Mouse (Mus musculus): Measurements from ENCODE around the gene Slc15a5.
"Not testable (repeated sequence)": the region's sequence is repeated elsewhere in the genome, so short reads cannot be mapped to it uniquely, and the experiment has no call there.

Gene Slc15a5

DNA sequence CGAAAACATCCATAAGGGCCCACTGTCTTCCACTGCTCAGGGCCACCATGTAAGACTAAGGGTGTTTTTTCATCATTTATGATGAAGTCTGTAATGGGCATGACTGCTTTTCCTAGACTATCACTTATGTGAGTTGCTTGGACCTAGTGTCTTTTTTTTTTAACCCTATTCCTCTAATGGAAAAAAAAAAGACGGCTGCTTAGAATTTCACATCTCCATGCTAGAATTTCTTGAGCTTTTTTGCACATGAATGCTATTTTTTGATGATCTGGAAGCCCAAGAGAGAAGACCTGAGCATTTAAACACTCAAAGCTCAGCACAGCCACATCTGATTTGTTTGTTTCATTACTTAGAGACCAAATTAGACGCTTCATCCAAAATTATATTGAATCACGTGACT lies at the start of gene Slc15a5:
Gene Slc15a5, minus strand, starts transcription at position 101 of the 400 bp plus-strand sequence.
- Histone ChIP-seq H3K36me3 (ENCODE audit: control insufficient read depth, insufficient read depth, low read length, poor library complexity, severe bottlenecking) (no peaks in the 10 kb centered on the region), H3K27me3 (ENCODE audit: control insufficient read depth, insufficient read depth, low read length, poor library complexity, severe bottlenecking) (no peaks in the 10 kb centered on the region)

GRCm38 (mm10) chr6:138128392-138129335 lies 48.9 kb upstream of the Slc15a5 start:
- Histone ChIP-seq H3K36me3 (ENCODE audit: control insufficient read depth, insufficient read depth, low read length, poor library complexity, severe bottlenecking) (no peaks in the 10 kb centered on the region), H3K27me3 (ENCODE audit: control insufficient read depth, insufficient read depth, low read length, poor library complexity, severe bottlenecking) (no peaks in the 10 kb centered on the region)
- no peak for DNase-seq (ENCODE audit: low read depth, low spot score)

More for the DNA sequence above, at the start of gene Slc15a5:
- DNase-seq (ENCODE audit: low read depth, low spot score): no peak

DNA sequence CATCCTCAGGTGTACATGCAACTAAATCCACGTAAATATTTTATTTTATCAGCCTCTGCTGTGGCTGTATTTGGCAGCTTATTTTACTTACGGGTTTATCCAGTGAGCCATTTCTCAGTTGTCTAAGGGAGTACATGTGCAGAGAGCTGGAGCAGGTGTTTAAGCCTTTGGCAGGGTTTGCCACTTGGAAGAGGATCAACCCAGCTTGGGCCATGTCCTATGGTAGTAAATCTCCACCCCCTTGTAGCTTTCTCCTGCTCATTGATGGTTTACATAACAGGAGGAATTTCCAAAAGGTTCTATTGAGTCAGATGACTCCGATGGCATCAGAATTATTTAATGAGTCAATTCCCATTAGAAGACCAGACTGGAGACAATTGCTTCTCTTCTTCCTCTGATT lies 37.8 kb upstream of the Slc15a5 start:
- no peak for DNase-seq (ENCODE audit: low read depth, low spot score)
- Histone ChIP-seq H3K36me3 (ENCODE audit: control insufficient read depth, insufficient read depth, low read length, poor library complexity, severe bottlenecking) (no peaks in the 10 kb centered on the region), H3K27me3 (ENCODE audit: control insufficient read depth, insufficient read depth, low read length, poor library complexity, severe bottlenecking) (no peaks in the 10 kb centered on the region)

GRCm38 (mm10) chr6:138104559-138104958 lies 24.8 kb upstream of the Slc15a5 start:
- Histone ChIP-seq H3K36me3 (ENCODE audit: control insufficient read depth, insufficient read depth, low read length, poor library complexity, severe bottlenecking) (no peaks in the 10 kb centered on the region), H3K27me3 (ENCODE audit: control insufficient read depth, insufficient read depth, low read length, poor library complexity, severe bottlenecking) (no peaks in the 10 kb centered on the region)
- DNase-seq (ENCODE audit: low read depth, low spot score): no peak

GRCm38 (mm10) chr6:138102940-138103339 lies 23.2 kb upstream of the Slc15a5 start:
- no peaks in the 10 kb centered on the region for H3K36me3 ChIP-seq (ENCODE audit: control insufficient read depth, insufficient read depth, low read length, poor library complexity, severe bottlenecking)
- no peak for DNase-seq (ENCODE audit: low read depth, low spot score)
- H3K27me3 ChIP-seq (ENCODE audit: control insufficient read depth, insufficient read depth, low read length, poor library complexity, severe bottlenecking): no peaks in the 10 kb centered on the region

- no peak for DNase-seq (ENCODE audit: low read depth, low spot score)
- H3K36me3 ChIP-seq (ENCODE audit: control insufficient read depth, insufficient read depth, low read length, poor library complexity, severe bottlenecking): no peaks in the 10 kb centered on the region
- no peaks in the 10 kb centered on the region for H3K27me3 ChIP-seq (ENCODE audit: control insufficient read depth, insufficient read depth, low read length, poor library complexity, severe bottlenecking)
Observed at GRCm38 (mm10) chr6:138101843-138102242, 22.1 kb upstream of the Slc15a5 start.

DNA sequence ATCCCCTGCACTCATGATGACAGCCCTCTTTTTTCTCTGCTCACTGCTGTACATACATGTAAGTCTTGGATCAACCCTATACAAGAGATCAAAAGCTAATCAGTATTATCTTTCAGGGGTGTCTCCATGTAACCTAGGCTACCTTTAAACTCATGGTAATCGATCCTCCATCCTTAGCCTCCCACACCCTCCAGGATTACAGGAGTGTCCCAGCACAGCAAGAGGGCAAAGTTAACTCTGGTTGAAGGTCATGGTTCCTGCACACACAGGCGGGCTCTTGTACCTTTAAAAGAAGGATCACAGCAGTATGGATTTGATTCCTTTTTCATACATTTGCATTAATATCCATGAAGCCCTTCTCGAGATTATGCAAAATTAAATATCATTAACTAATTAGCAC lies 19.9 kb upstream of the Slc15a5 start:
- Histone ChIP-seq H3K36me3 (ENCODE audit: control insufficient read depth, insufficient read depth, low read length, poor library complexity, severe bottlenecking) (no peaks in the 10 kb centered on the region), H3K27me3 (ENCODE audit: control insufficient read depth, insufficient read depth, low read length, poor library complexity, severe bottlenecking) (no peaks in the 10 kb centered on the region)
- no peak for DNase-seq (ENCODE audit: low read depth, low spot score)

GRCm38 (mm10) chr6:138095060-138095459 lies 15.3 kb upstream of the Slc15a5 start:
- Histone ChIP-seq H3K27me3 (ENCODE audit: control insufficient read depth, insufficient read depth, low read length, poor library complexity, severe bottlenecking) (no peaks in the 10 kb centered on the region), H3K36me3 (ENCODE audit: control insufficient read depth, insufficient read depth, low read length, poor library complexity, severe bottlenecking) (no peaks in the 10 kb centered on the region)
- no peak for DNase-seq (ENCODE audit: low read depth, low spot score)

- H3K36me3 ChIP-seq (ENCODE audit: control insufficient read depth, insufficient read depth, low read length, poor library complexity, severe bottlenecking): no peaks in the 10 kb centered on the region
- no peak for DNase-seq (ENCODE audit: low read depth, low spot score)
Observed at GRCm38 (mm10) chr6:138092432-138092831, 12.7 kb upstream of the Slc15a5 start.

DNA sequence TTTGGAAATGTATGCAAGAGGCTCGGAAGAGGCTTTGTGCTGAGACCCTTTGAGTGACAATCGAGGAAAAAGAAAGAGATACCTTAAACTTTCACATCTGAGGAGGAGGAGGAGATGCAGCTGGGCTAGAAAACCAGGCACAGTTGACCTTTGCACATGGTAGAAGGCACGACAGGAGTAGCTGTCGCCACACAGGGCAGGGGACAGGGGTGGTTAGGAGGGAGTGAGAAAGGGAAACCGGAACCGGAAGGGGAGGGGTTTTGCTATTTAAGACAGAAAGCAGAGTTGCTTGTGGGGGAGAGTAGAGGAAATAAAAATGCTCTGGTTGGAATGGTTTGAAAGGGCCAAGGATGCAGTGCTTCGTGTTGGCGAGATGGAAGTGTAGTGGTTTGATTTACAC lies 9.4 kb upstream of the Slc15a5 start:
- H3K27me3 ChIP-seq (ENCODE audit: control insufficient read depth, insufficient read depth, low read length, poor library complexity, severe bottlenecking): no peaks in the 10 kb centered on the region
- no peak for DNase-seq (ENCODE audit: low read depth, low spot score)
- H3K36me3 ChIP-seq (ENCODE audit: control insufficient read depth, insufficient read depth, low read length, poor library complexity, severe bottlenecking): no peaks in the 10 kb centered on the region

More at GRCm38 (mm10) chr6:138092432-138092831, 12.7 kb upstream of the Slc15a5 start:
- H3K27me3 ChIP-seq (ENCODE audit: control insufficient read depth, insufficient read depth, low read length, poor library complexity, severe bottlenecking): no peaks in the 10 kb centered on the region

- DNase-seq (ENCODE audit: low read depth, low spot score); H3K36me3 ChIP-seq (ENCODE audit: control insufficient read depth, insufficient read depth, low read length, poor library complexity, severe bottlenecking); H3K27me3 ChIP-seq (ENCODE audit: control insufficient read depth, insufficient read depth, low read length, poor library complexity, severe bottlenecking): not testable (repeated sequence)
Observed at GRCm38 (mm10) chr6:138086421-138086820, 6.7 kb upstream of the Slc15a5 start.

DNA sequence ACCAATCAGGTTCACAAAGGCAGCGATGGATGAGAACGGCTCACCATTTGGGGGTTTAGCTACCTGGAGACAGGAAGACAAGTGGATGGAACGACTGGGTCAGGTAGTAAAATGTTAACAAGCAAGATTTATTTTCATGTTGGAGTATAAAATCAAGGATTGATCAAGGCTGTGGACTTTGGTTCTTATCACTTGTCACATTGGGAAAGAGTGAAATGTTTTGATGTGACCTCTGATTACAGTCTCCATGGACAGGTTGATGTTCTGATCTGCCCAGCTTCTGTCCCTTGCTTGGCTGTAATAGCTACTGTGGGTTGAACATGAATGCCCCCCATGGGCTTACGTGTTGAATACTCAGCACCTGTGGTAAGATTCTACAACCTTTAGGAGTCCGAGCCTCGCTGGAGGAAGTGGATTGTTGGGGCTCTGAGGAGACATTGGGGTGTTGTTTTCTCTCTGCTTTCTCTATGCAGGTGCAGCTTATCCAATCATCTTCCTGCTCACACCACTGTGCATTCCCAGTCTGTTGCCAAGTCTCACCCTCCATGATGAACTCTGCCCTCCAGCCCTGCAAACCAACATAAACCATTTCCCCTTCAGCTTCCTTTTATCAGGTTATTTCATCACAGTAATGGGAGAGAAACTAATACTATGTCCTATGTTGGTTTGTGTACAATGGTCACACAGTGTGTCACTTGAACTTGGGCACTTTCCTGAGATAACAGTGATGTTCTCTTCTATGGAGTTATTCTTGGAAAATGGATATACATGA lies 1.2 kb upstream of the Slc15a5 start:
- H3K36me3 ChIP-seq (ENCODE audit: control insufficient read depth, insufficient read depth, low read length, poor library complexity, severe bottlenecking): no peaks in the 10 kb centered on the region
- no peaks in the 10 kb centered on the region for H3K27me3 ChIP-seq (ENCODE audit: control insufficient read depth, insufficient read depth, low read length, poor library complexity, severe bottlenecking)
- no peak for DNase-seq (ENCODE audit: low read depth, low spot score)

- H3K36me3 ChIP-seq (ENCODE audit: control insufficient read depth, insufficient read depth, low read length, poor library complexity, severe bottlenecking): no peaks in the 10 kb centered on the region
- no peaks in the 10 kb centered on the region for H3K27me3 ChIP-seq (ENCODE audit: control insufficient read depth, insufficient read depth, low read length, poor library complexity, severe bottlenecking)
- DNase-seq (ENCODE audit: low read depth, low spot score): no peak
Observed at GRCm38 (mm10) chr6:138077681-138078439, 1.9 kb downstream of the Slc15a5 start.

DNA sequence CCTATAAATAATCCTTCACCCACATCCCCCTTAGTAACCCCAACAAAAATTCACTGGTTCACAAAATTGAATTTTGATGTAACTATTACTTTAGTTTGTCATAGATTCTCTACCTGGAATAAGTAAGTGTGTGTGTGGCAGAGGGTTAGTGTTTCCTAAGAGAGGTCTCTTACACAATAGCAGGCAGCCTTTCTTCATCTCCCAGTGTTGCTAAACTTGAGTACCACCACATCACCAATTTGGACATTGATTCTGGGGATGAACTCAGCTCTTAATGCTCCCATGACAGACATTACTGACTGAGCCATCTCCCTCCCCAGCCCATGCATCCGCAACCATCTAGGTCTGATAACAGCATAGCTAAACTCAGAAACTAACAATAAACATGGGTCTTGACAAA lies 4.0 kb downstream of the Slc15a5 start:
- Histone ChIP-seq H3K27me3 (ENCODE audit: control insufficient read depth, insufficient read depth, low read length, poor library complexity, severe bottlenecking) (no peaks in the 10 kb centered on the region), H3K36me3 (ENCODE audit: control insufficient read depth, insufficient read depth, low read length, poor library complexity, severe bottlenecking) (no peaks in the 10 kb centered on the region)
- no peak for DNase-seq (ENCODE audit: low read depth, low spot score)
